Mouse (Mus musculus): ENCODE results near the gene Trem1.

Trem1 gene

GRCm38 (mm10) chr17:48232518-48232917 lies at the start of gene Trem1:
TSS of gene Trem1 (plus strand) at chr17:48232768.
- no peak for DNase-seq (ENCODE audit: low spot score)

GRCm38 (mm10) chr17:48185252-48185651 lies 47.3 kb upstream of the Trem1 start:
- no peak for DNase-seq (ENCODE audit: low spot score)

- no peak for DNase-seq (ENCODE audit: low spot score)
Observed at GRCm38 (mm10) chr17:48192366-48192765, 40.2 kb upstream of the Trem1 start.

- no peak for DNase-seq (ENCODE audit: low spot score)
Observed at GRCm38 (mm10) chr17:48203086-48203485, 29.5 kb upstream of the Trem1 start.

- DNase-seq (ENCODE audit: low spot score), result no peak
Observed at GRCm38 (mm10) chr17:48212596-48212995, 20.0 kb upstream of the Trem1 start.

- no peak for DNase-seq (ENCODE audit: low spot score)
Observed at GRCm38 (mm10) chr17:48213511-48213910, 19.1 kb upstream of the Trem1 start.

- DNase-seq (ENCODE audit: low spot score), result no peak
Observed at GRCm38 (mm10) chr17:48215429-48215828, 17.1 kb upstream of the Trem1 start.

GRCm38 (mm10) chr17:48230680-48231079 lies 1.9 kb upstream of the Trem1 start:
- DNase-seq (ENCODE audit: low spot score), result no peak

- DNase-seq (ENCODE audit: low spot score), result no peak
Observed at GRCm38 (mm10) chr17:48233789-48234188, 1.2 kb downstream of the Trem1 start.

- DNase-seq (ENCODE audit: low spot score), result no peak
Observed at GRCm38 (mm10) chr17:48234550-48234949, 2.0 kb downstream of the Trem1 start.

GRCm38 (mm10) chr17:48235773-48236370 lies 3.3 kb downstream of the Trem1 start:
- no peak for DNase-seq (ENCODE audit: low spot score)

- DNase-seq (ENCODE audit: low spot score), result no peak
Observed at GRCm38 (mm10) chr17:48237621-48238020, 5.1 kb downstream of the Trem1 start.

GRCm38 (mm10) chr17:48247221-48247928 lies 14.8 kb downstream of the Trem1 start, which contains the start of gene Trem3:
TSS of gene Trem3 (plus strand) at chr17:48247777.
- no peak for DNase-seq (ENCODE audit: low spot score)

- no peak for DNase-seq (ENCODE audit: low spot score)
Observed at GRCm38 (mm10) chr17:48249039-48249438, 16.5 kb downstream of the Trem1 start.

- DNase-seq (ENCODE audit: low spot score), result no peak
Observed at GRCm38 (mm10) chr17:48249501-48249900, 16.9 kb downstream of the Trem1 start.

- DNase-seq (ENCODE audit: low spot score), result no peak
Observed at GRCm38 (mm10) chr17:48250631-48251030, 18.1 kb downstream of the Trem1 start.

GRCm38 (mm10) chr17:48256575-48256974 lies 24.0 kb downstream of the Trem1 start:
- DNase-seq (ENCODE audit: low spot score), result no peak

GRCm38 (mm10) chr17:48261868-48262267 lies 29.3 kb downstream of the Trem1 start:
- DNase-seq (ENCODE audit: low spot score), result no peak

- DNase-seq (ENCODE audit: low spot score), result no peak
Observed at GRCm38 (mm10) chr17:48263741-48264362, 31.3 kb downstream of the Trem1 start, which contains the start of gene Treml4. TSS of gene Treml4 (plus strand) at chr17:48264295.

GRCm38 (mm10) chr17:48264662-48265061 lies 32.1 kb downstream of the Trem1 start:
- DNase-seq (ENCODE audit: low spot score), result no peak

GRCm38 (mm10) chr17:48266138-48266537 lies 33.6 kb downstream of the Trem1 start:
- DNase-seq (ENCODE audit: low spot score), result no peak

- DNase-seq (ENCODE audit: low spot score), result no peak
Observed at GRCm38 (mm10) chr17:48266610-48267304, 34.2 kb downstream of the Trem1 start.

- DNase-seq (ENCODE audit: low spot score), result no peak
Observed at GRCm38 (mm10) chr17:48267591-48267990, 35.0 kb downstream of the Trem1 start.

Data from layer of hippocampus, adult 9-10 months (tissue).